In genomic region chr15:74169331-74169730, GRCm38 (mm10) we compare ENCODE assay signal across 20 mouse cellular contexts.
DNase-seq lines count a peak whose midpoint lies in the region; ATAC-seq lines count a peak whose summit lies in the region.
"Had no signal": no experiment of that assay in that cellular context is flagged by ENCODE, and none has a peak within 500 bp of the region (broad histone marks: within the 10 kb centered on the region; RNA-seq: fewer than 3 reads in every experiment).

No protein-coding gene starts in this region.

- H3K4me1 ChIP-seq in midbrain, embryonic 11.5 days (ENCODE audit: control insufficient read depth, insufficient read depth, low read length) = peaks cover 3% of the 10 kb centered on the region
- H3K4me1 ChIP-seq in midbrain, embryonic 14.5 days (ENCODE audit: control insufficient read depth, insufficient read depth, low read length) = peaks cover 26% of the 10 kb centered on the region
- H3K4me1 ChIP-seq: embryonic facial prominence, embryonic 12.5 days had no signal

- no peaks in the 10 kb centered on the region for H3K9me3 ChIP-seq in midbrain, embryonic 11.5 days (ENCODE audit: control insufficient read depth, low read length)
- H3K9me3 ChIP-seq in midbrain, embryonic 14.5 days (ENCODE audit: control insufficient read depth, low read length) = no peaks in the 10 kb centered on the region
- H3K9me3 ChIP-seq: embryonic facial prominence, embryonic 10.5 days; embryonic facial prominence, embryonic 12.5 days; forebrain, embryonic 13.5 days; forebrain, embryonic 15.5 days had no signal

- no peak overlapping the region for H3K4me2 ChIP-seq in midbrain, embryonic 11.5 days
- no peak overlapping the region for H3K4me2 ChIP-seq in midbrain, embryonic 14.5 days (ENCODE audit: low read length)
- H3K4me2 ChIP-seq: embryonic facial prominence, embryonic 12.5 days; forebrain, embryonic 13.5 days; forebrain, embryonic 15.5 days had no signal

- no peak overlapping the region for H3K27ac ChIP-seq in midbrain, embryonic 11.5 days (ENCODE audit: low read depth, low read length)
- H3K27ac ChIP-seq in midbrain, embryonic 14.5 days (replicated peaks; ENCODE audit: low read depth, low read length) = no peak overlapping the region
- H3K27ac ChIP-seq: embryonic facial prominence, embryonic 10.5 days; embryonic facial prominence, embryonic 12.5 days; forebrain, embryonic 13.5 days; forebrain, embryonic 15.5 days had no signal

- WGBS in midbrain, embryonic 11.5 days = 80% methylated on average over 6 of the region's 6 CpGs
- 78% methylated on average over 6 of the region's 6 CpGs for WGBS in midbrain, embryonic 14.5 days

- ATAC-seq in cerebellum, adult (ENCODE audit: insufficient number of reproducible peaks, low FRiP score, low TSS enrichment) = no peak
- ATAC-seq in midbrain, embryonic 11.5 days (ENCODE audit: low FRiP score) = no peak
- no peak for ATAC-seq in midbrain, embryonic 14.5 days (ENCODE audit: low FRiP score, low TSS enrichment)
- ATAC-seq: activated CD4-positive, CD25-positive, alpha-beta regulatory T cell, adult 4 months; CD4-positive, CD25-positive, alpha-beta regulatory T cell, adult 4 months; forebrain, embryonic 13.5 days; forebrain, embryonic 15.5 days; forebrain, postnatal 0 days; Patski had no signal

- H3K36me3 ChIP-seq in midbrain, embryonic 11.5 days (ENCODE audit: control insufficient read depth, insufficient read depth, low read length) = no peaks in the 10 kb centered on the region
- H3K36me3 ChIP-seq in midbrain, embryonic 14.5 days (ENCODE audit: control insufficient read depth, insufficient read depth, low read length) = no peaks in the 10 kb centered on the region
- H3K36me3 ChIP-seq: embryonic facial prominence, embryonic 10.5 days; embryonic facial prominence, embryonic 12.5 days; forebrain, embryonic 15.5 days; G1E had no signal

- H3K27me3 ChIP-seq in midbrain, embryonic 11.5 days (ENCODE audit: control insufficient read depth, insufficient read depth, low read length) = no peaks in the 10 kb centered on the region; the same call in 1 of the 2 replicates
- H3K27me3 ChIP-seq in midbrain, embryonic 14.5 days (ENCODE audit: control insufficient read depth, insufficient read depth, low read length) = no peaks in the 10 kb centered on the region
- H3K27me3 ChIP-seq: CH12.LX; forebrain, embryonic 13.5 days; forebrain, embryonic 15.5 days; Patski had no signal

- DNase-seq in cerebellum, adult 9-10 months = peak; percentile 9
- peak; percentile 60 for DNase-seq in midbrain, embryonic 11.5 days (ENCODE audit: low spot score, missing footprints)
- no peak for DNase-seq in midbrain, embryonic 14.5 days
- DNase-seq in brain, adult 2 months (ENCODE audit: low read depth, low spot score) = peak; percentile 37
- DNase-seq: adrenal gland, adult 8-10 months; adrenal gland, postnatal 14 days; B cell, adult 2 months; cerebellum, adult 11 months; cerebellum, adult 8-10 months; forebrain, postnatal 0 days had no signal

- H3K9ac ChIP-seq in midbrain, embryonic 11.5 days (ENCODE audit: low read length) = no peak overlapping the region
- H3K9ac ChIP-seq in midbrain, embryonic 14.5 days (replicated peaks; ENCODE audit: low read length) = no peak overlapping the region
- H3K9ac ChIP-seq: embryonic facial prominence, embryonic 12.5 days; forebrain, embryonic 13.5 days; forebrain, embryonic 15.5 days; forebrain, postnatal 0 days had no signal

- H3K4me3 ChIP-seq in midbrain, embryonic 11.5 days (ENCODE audit: low read depth, low read length) = no peak overlapping the region
- no peak overlapping the region for H3K4me3 ChIP-seq in midbrain, embryonic 14.5 days (replicated peaks; ENCODE audit: low read depth, low read length)
- H3K4me3 ChIP-seq: embryonic facial prominence, embryonic 10.5 days; embryonic facial prominence, embryonic 12.5 days; forebrain, embryonic 13.5 days; forebrain, embryonic 15.5 days had no signal
